Mouse (Mus musculus) megakaryocyte-erythroid progenitor cell, adult 5-6 weeks (primary cell): ENCODE results near the gene Asb5. TPM values are rescaled to one million over a fixed set of nuclear protein-coding genes. Genes with fewer than 3 reads are reported as not detected.

Experiments
- ATAC-seq: replicated peaks from 2 replicates; pipeline ENCODE4 v1.8.0; 2016; ENCODE audit warnings: mild to moderate bottlenecking, inconsistent platforms; ENCODE audit not compliant: severe bottlenecking, poor library complexity, low FRiP score, low TSS enrichment
- total RNA-seq, 2 experiments: library from RNA; stranded (forward) in 1 of 2; stranded (reverse) in 1 of 2; fragments of 200-1000, 215-1000 nt in 1 of 2; fragments of >200 nt in 1 of 2; fragmentation: Nextera tagmentation in 1 of 2; gene quantifications; 2 replicates each; pipeline ENCODE4 v1.2.3; 2014 to 2017

Asb5 gene
- total RNA-seq, 2 experiments from 2014 or later = not detected

- no peak for ATAC-seq
Measured at GRCm38 (mm10) chr8:54528571-54528970, 809 bp upstream of the Asb5 start.

DNA sequence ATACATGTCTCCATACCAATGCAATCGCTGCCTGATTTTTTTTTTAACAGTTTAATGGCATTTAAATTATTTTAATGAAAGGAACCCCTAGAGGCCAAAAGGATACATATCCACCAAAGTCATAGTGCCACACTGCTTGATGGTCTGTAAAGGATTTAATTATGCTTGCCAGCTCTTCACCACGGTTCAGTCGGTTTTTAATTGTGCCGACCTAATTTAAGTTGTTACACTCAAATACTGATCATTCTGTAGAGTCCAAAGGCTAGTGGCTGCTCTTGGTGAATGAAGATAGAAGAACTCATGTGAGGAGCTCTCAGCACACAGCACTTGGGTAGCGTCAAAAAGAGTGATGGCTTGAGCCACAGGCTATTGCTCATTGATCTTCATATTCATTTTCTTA, 5.8 kb downstream of the Asb5 start:
- ATAC-seq = no peak

DNA sequence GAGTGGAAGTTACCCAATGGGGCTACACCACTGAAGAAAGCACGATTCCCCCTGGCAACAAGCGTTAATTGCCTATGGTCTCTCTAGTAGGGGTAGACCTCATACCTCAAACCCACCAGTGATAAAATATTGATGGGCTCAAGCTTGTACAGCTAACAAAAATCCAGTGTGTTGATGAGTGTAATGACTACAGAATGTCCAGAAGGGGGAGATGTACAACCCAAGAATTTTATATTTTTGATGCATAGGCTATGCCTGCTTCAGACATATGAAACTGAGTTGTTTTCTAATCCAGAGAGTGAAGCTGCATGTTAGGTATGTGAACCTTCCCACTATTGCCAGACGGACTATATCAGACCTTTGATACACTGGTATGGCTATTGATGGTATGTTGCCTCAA, 7.9 kb downstream of the Asb5 start:
- peak; percentile 83 for ATAC-seq

GRCm38 (mm10) chr8:54541331-54541730, 12.0 kb downstream of the Asb5 start:
- no peak for ATAC-seq

DNA sequence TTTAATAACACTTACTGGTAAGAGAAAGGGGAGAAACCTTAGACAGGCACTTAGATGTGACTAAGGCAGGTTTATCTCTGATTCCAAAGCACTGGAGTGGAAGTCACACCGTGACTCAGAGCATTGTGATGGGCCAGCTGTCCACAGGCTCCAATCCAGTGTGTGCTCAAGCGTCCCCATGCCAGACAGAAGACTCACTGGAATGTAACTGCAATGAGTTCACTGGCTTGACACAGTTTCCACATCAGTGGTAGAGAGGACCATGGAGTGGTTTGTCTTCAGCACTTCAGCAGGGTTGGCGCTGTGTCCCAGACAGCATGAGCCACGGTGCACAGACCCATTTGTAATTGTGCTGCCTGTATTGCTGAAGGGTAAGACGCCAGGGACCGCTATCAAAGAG, 19.0 kb downstream of the Asb5 start:
- ATAC-seq = no peak

GRCm38 (mm10) chr8:54550026-54550574, 20.7 kb downstream of the Asb5 start:
- no peak for ATAC-seq

DNA sequence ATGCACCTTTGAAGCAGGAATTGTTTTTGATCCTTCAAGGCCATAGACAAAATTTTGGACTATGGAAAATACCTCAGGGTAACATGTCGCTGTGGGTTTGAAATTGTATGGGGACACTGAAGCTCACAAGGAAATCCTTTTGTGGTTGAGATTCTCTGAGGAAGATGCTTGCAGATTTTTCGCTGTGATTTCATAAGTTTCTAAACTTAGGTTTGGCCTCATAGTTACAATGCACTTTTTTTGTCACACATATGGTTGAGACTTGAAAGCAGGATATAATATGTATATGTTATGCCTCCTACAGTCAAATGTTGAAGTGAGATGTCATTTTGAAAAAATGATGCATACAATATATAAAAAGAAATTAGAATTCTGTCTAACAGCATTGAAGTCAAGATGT, 25.5 kb downstream of the Asb5 start:
- no peak for ATAC-seq

GRCm38 (mm10) chr8:54562137-54562536, 32.8 kb downstream of the Asb5 start:
- ATAC-seq = no peak

DNA sequence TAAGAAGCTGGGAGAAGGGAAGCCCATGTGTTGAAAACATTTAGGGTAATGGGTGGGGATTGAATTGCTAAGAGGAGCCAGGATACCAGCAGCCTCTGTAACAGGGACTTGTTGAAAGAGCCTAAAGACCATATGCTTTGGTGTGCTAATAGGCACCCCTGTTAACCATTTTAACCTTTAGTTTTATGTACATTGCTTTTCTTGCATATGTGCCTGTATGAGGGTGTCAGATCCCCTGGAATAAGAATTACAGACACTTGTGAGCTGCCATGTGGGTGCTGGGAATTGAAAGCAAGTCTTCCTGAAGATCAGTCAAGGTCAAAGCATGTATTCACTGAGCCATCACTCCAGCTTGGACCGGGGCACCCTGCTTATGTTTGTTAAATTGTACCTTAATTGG, 35.8 kb downstream of the Asb5 start:
- ATAC-seq = no peak

DNA sequence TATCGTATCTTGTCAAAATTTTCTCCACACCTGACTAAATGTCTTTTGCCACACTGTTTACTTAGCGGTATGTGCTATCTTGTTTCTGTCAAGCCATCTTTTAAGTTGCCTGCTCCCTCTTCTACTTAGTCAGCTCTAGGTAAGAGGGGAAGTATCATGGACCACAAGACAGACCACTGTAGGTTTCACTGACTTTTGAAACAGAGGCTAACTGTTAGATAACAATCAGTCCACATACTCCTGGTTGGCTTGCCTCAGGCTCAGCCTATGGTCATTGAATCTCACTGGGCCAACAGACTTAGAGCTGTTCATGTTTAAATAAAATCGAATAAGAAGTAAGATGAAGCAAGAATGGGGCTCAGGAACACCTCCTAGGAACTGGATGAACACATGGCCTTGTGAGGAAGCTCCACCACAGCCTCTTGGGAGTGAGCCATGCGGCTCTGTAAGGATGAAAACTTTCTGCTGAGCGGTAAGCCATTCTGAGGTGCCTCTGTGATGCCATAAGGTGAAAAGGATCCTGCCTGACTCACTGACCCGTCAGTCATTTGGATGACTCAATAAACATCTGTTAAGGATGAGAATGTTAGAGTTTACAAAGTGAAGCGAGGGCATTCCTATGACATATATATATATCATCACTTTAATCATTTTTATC, 36.4 kb downstream of the Asb5 start:
- ATAC-seq = no peak

DNA sequence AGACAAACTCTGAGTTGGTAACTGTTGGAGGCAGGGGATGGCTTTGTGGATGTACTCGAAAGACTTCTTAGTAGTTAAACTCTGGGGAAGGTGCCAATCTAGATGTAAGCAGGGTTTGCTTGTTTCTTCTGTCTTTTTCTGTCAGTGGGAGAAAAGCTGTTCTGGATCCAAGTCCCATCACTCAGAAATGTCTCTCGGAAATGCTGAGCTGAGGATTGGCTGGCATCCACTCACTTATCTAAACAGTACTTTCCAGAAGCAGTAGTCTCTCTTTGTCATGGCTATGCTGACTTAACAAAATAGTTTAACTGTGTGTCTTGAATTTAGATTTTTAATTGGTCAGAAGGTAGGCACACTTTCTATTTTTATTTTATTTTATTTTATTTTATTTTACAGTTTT, 37.8 kb downstream of the Asb5 start:
- no peak for ATAC-seq

DNA sequence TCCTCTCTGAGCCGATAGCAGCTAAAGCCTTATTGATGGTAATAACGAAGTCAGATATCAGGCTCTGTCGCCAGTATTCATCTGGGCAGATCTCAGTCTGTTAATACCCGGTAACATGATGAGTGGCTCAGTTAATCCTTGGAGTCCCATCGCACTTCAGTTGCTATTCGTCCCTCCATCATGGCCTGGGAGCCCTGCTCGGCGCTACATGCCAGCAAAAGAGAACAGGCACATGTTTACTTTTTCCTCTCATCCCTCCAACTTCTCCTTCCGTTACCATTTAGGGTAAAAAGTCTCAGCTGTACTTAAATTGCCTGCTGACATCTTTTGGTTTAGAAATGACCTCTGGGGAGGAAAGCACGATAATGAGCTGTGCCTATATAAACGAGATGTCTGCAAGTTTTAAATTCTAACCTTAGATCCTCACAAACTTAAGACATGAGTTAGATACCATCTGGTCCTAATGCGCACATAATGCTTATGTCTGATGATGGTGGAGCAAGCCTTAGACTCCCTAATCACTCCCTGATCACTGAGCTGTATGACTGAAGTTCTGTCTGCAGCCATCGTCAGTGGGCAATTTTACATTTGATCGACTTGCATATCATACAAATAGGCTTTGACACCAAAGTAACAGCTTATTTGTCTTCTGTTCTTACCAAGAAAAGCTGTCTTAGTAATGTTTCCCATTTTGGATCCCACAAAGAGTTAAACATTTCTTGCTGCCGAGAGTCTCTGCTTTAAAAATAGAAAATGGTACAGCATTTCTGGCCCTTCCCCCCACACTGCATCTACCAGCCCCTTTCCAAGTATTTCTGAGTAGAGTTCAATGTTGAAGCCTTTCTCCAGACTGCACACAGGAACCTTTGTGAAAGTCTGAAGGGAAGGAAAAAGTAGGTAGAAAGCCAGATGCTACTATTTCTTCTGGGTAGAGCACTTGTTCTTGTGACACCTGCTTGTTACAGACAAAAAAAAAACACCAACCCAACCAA, 41.5 kb downstream of the Asb5 start:
- no peak for ATAC-seq

DNA sequence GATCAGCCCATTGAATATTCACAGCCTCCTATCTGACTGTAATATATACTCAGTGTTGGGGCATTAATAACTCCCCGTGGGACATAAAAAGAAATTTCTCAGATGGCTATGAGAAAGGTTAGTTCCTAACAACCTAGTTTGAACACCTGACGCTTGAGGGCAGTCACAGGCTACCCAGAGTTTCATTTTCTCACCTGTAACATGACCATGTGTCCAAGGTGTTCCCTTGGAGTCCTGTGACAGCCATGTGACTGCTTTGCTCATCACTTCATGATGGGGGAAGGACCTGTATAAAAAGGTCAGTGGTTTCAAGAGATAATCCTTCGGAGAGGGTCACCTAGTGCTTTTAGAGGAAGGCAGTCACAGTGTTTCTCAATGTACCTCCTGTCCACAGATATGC, 52.1 kb downstream of the Asb5 start:
- no peak for ATAC-seq

DNA sequence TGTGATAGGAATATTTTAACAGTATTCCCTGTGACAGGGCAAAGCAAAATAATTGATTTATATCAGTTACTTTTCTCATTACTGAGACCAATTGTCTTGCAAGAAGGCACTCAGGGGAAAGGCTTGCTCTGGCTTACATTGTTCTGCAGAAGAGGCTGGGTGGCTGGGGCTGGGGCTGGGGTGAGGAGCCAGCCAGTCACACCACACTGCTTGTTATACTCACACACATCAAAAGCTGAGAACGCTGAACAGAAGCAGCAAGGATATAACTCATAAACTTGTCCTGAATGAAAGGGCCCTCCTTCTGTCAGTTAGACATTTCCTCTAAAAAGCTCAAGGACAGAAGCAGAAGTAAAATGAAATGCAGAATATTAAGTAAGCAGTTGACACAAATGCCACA, 53.5 kb downstream of the Asb5 start:
- no peak for ATAC-seq

- no peak for ATAC-seq
Measured at GRCm38 (mm10) chr8:54594634-54595033, 65.3 kb downstream of the Asb5 start.

DNA sequence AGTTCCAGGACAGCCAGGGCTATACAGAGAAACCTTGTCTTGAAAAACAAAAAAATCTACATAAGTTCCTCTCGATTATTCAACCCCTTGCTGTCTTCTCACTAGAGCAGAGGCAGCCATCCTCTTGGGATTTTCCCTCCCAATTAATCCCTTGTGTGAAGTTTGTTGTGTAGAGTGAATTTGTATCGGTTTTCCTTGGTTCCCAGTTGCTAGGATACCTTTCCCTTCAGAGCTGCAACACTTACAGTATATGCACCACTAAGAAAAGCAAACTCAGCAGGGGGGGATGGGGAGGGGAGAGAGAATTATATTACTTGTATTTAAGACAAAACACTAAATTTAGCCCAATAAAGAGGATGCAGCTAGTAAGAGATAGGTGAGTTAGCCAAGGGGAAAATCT, 66.7 kb downstream of the Asb5 start:
- no peak for ATAC-seq

DNA sequence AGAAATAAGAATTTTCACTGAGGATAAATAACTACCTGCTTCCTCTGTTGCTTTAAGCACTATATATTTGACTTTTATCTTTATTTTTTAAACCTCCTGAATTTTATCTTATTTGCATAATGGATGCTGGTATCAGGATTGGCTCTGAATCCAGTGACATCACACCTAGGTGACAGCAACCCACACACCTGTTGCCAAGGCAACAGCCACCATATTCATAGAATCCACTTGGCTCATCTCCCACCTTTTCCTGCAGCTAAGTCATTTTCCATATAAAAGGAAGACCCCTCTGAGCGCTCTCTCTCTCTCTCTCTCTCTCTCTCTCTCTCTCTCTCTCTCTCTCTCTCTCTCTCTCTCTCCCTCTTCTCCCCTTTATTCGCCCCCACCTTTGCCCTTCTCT, 67.6 kb downstream of the Asb5 start:
- no peak for ATAC-seq

GRCm38 (mm10) chr8:54597386-54597785, 68.0 kb downstream of the Asb5 start:
- no peak for ATAC-seq

- peak; percentile 75; the same call in 1 of the 2 replicates for ATAC-seq
Measured at GRCm38 (mm10) chr8:54600671-54601251, 71.4 kb downstream of the Asb5 start, which contains the start of gene Spata4. Gene Spata4 (plus strand): TSS chr8:54600781.

- ATAC-seq = no peak
Measured at GRCm38 (mm10) chr8:54603440-54603839, 74.1 kb downstream of the Asb5 start.
